Mouse (Mus musculus) layer of hippocampus, adult 11-12 months (tissue): ENCODE measurements at regions not wholly inside any gene's neighbourhood (a gene's known extent, or its start where the extent isn't known, plus 50 kb on each side); places are given as distances from the start of the nearest gene placed in this dataset.
"Not testable (repeated sequence)": the region's sequence is repeated elsewhere in the genome, so short reads cannot be mapped to it uniquely, and the experiment has no call there.

Experiments used
- DNase-seq: peaks from one replicate; pipeline ENCODE4 v3.0.0; 2022; ENCODE audit warnings: low spot score

GRCm38 (mm10) chr10:120726369-120726768 lies 172.5 kb downstream of the Msrb3 start:
- DNase-seq: no peak

- DNase-seq: no peak
Measured at GRCm38 (mm10) chr10:120721956-120722532, 176.9 kb downstream of the Msrb3 start.

- DNase-seq: no peak
Measured at GRCm38 (mm10) chr10:120720981-120721380, 177.9 kb downstream of the Msrb3 start.

GRCm38 (mm10) chr10:120720061-120720460 lies 178.8 kb downstream of the Msrb3 start:
- no peak for DNase-seq

GRCm38 (mm10) chr10:120717159-120717567 lies 181.7 kb downstream of the Msrb3 start:
- DNase-seq: no peak

GRCm38 (mm10) chr10:120716391-120716790 lies 182.5 kb downstream of the Msrb3 start:
- DNase-seq: no peak

- DNase-seq: no peak
Measured at GRCm38 (mm10) chr10:120707771-120708750, 190.8 kb downstream of the Msrb3 start.

- DNase-seq: no peak
Measured at GRCm38 (mm10) chr10:120706684-120707290, 192.1 kb downstream of the Msrb3 start.

GRCm38 (mm10) chr10:120701833-120702232 lies 197.1 kb downstream of the Msrb3 start:
- DNase-seq: peak; percentile 83

- DNase-seq: no peak
Measured at GRCm38 (mm10) chr10:120697275-120697856, 201.5 kb downstream of the Msrb3 start.

GRCm38 (mm10) chr10:120696481-120696880 lies 202.4 kb downstream of the Msrb3 start:
- DNase-seq: no peak

GRCm38 (mm10) chr10:120694472-120694871 lies 204.4 kb downstream of the Msrb3 start:
- DNase-seq: no peak

GRCm38 (mm10) chr10:120691451-120691850 lies 207.4 kb downstream of the Msrb3 start:
- no peak for DNase-seq

- peak; percentile 15 for DNase-seq
Measured at GRCm38 (mm10) chr10:120686123-120686522, 209.9 kb upstream of the Hmga2 start.

GRCm38 (mm10) chr10:120682021-120682420 lies 205.8 kb upstream of the Hmga2 start:
- DNase-seq: no peak

GRCm38 (mm10) chr10:120679982-120680381 lies 203.7 kb upstream of the Hmga2 start:
- DNase-seq: no peak

GRCm38 (mm10) chr10:120678277-120678676 lies 202.0 kb upstream of the Hmga2 start:
- no peak for DNase-seq

GRCm38 (mm10) chr10:120675369-120675768 lies 199.1 kb upstream of the Hmga2 start:
- no peak for DNase-seq

- no peak for DNase-seq
Measured at GRCm38 (mm10) chr10:120674321-120675045, 198.2 kb upstream of the Hmga2 start.

GRCm38 (mm10) chr10:120667678-120668031 lies 191.4 kb upstream of the Hmga2 start:
- not testable (repeated sequence) for DNase-seq

- peak; percentile 24 for DNase-seq
Measured at GRCm38 (mm10) chr10:120666985-120667677, 190.9 kb upstream of the Hmga2 start.
